In the genomic region with DNA sequence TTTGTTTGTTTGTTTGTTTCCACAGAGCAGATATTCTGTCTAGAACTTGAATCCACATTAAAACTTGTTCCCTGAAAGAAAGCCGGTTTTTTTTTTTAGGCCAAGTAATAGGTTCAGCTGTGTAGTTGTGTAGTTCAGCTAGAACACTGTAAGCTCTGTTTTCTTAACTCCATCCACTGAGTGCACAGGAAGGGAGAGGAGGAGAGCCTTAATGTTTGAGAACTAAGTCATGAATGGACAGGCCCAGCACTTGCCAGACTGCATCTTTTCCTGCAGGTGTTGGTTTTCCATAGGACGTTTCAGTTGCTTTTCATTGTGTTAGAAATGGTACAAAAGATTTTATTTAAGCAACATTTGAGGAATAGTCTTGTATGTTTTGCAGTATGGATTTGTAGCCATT, we compare ENCODE assay signal across 22 mouse cellular contexts. TPM values are rescaled to one million over a fixed set of nuclear protein-coding genes. Genes with fewer than 3 reads are reported as not detected.
A peak's percentile ranks its signal among the peaks of the same experiment; 100 is the strongest.
DNase-seq lines count a peak whose midpoint lies in the region; ATAC-seq and TF ChIP-seq lines count a peak whose summit lies in the region.
"Had no signal": no experiment of that assay in that cellular context is flagged by ENCODE, and none has a peak within 500 bp of the region (broad histone marks: within the 10 kb centered on the region; RNA-seq: fewer than 3 reads in every experiment).

No protein-coding gene starts in this region.

- ATAC-seq in embryonic facial prominence, embryonic 11.5 days (replicated peaks; ENCODE audit: insufficient number of reproducible peaks, low FRiP score, low TSS enrichment, low read depth): no peak
- ATAC-seq in neural tube, embryonic 15.5 days (ENCODE audit: low FRiP score): no peak
- ATAC-seq: activated CD4-positive, CD25-positive, alpha-beta regulatory T cell, adult 4 months; forebrain, embryonic 13.5 days; forebrain, embryonic 16.5 days; intestine, embryonic 15.5 days had no signal

- H3K27ac ChIP-seq in embryonic facial prominence, embryonic 11.5 days (replicated peaks; ENCODE audit: low read depth, low read length): no peak overlapping the region
- no peak overlapping the region for H3K27ac ChIP-seq in embryonic facial prominence, embryonic 10.5 days (replicated peaks)
- H3K27ac ChIP-seq in layer of hippocampus, adult 2 months: peak overlapping the region; percentile 56
- H3K27ac ChIP-seq in neural tube, embryonic 15.5 days (replicated peaks): no peak overlapping the region
- H3K27ac ChIP-seq: embryonic facial prominence, embryonic 15.5 days; forebrain, embryonic 13.5 days; heart, adult 2 months; heart, embryonic 10.5 days; heart, embryonic 13.5 days; hindbrain, embryonic 15.5 days; intestine, embryonic 15.5 days had no signal

- H3K27me3 ChIP-seq in embryonic facial prominence, embryonic 11.5 days (ENCODE audit: control insufficient read depth, insufficient read depth, low read length): no peaks in the 10 kb centered on the region
- no peaks in the 10 kb centered on the region for H3K27me3 ChIP-seq in embryonic facial prominence, embryonic 10.5 days (replicated peaks; ENCODE audit: low read depth, poor library complexity, severe bottlenecking)
- H3K27me3 ChIP-seq in neural tube, embryonic 15.5 days (replicated peaks): no peaks in the 10 kb centered on the region
- H3K27me3 ChIP-seq: embryonic facial prominence, embryonic 15.5 days; forebrain, embryonic 13.5 days; heart, embryonic 13.5 days; hindbrain, embryonic 15.5 days; intestine, embryonic 15.5 days had no signal

- H3K9me3 ChIP-seq in embryonic facial prominence, embryonic 11.5 days (replicated peaks; ENCODE audit: control insufficient read depth, low read length): no peaks in the 10 kb centered on the region
- H3K9me3 ChIP-seq in embryonic facial prominence, embryonic 10.5 days: no peaks in the 10 kb centered on the region
- H3K9me3 ChIP-seq in neural tube, embryonic 15.5 days (replicated peaks): no peaks in the 10 kb centered on the region
- H3K9me3 ChIP-seq: embryonic facial prominence, embryonic 15.5 days; forebrain, embryonic 13.5 days; heart, embryonic 10.5 days; heart, embryonic 13.5 days; hindbrain, embryonic 15.5 days; intestine, embryonic 15.5 days had no signal

- H3K4me2 ChIP-seq in embryonic facial prominence, embryonic 11.5 days (ENCODE audit: low read depth, low read length): no peak overlapping the region
- no peak overlapping the region for H3K4me2 ChIP-seq in neural tube, embryonic 15.5 days
- H3K4me2 ChIP-seq: embryonic facial prominence, embryonic 15.5 days; forebrain, embryonic 13.5 days; heart, embryonic 13.5 days; hindbrain, embryonic 15.5 days; intestine, embryonic 15.5 days had no signal

- H3K9ac ChIP-seq in embryonic facial prominence, embryonic 11.5 days (replicated peaks; ENCODE audit: low read length): no peak overlapping the region
- no peak overlapping the region for H3K9ac ChIP-seq in neural tube, embryonic 15.5 days (replicated peaks)
- H3K9ac ChIP-seq: embryonic facial prominence, embryonic 15.5 days; forebrain, embryonic 13.5 days; heart, embryonic 13.5 days; hindbrain, embryonic 15.5 days; intestine, embryonic 15.5 days had no signal

- TF ChIP-seq CTCF in layer of hippocampus, adult 2 months (conservative IDR thresholded peaks at IDR 0.05): no peak
- no peak for TF ChIP-seq CTCF in brain, embryonic 14.5 days (IDR thresholded peaks at IDR 0.05; ENCODE audit: borderline replicate concordance, extremely low read depth, insufficient read depth, insufficient read length)

- TF ChIP-seq POLR2A in brain, embryonic 14.5 days (IDR thresholded peaks at IDR 0.05; ENCODE audit: borderline replicate concordance, extremely low read depth, insufficient read depth, insufficient read length, poor library complexity, severe bottlenecking): no peak

- H3K4me1 ChIP-seq in embryonic facial prominence, embryonic 11.5 days (ENCODE audit: control insufficient read depth, insufficient read depth, low read length): no peaks in the 10 kb centered on the region
- H3K4me1 ChIP-seq in embryonic facial prominence, embryonic 10.5 days: peaks cover 13% of the 10 kb centered on the region
- H3K4me1 ChIP-seq in neural tube, embryonic 15.5 days: peaks cover 9% of the 10 kb centered on the region; the same call in 1 of the 2 replicates
- H3K4me1 ChIP-seq: intestine, embryonic 15.5 days had no signal

- whole genome bisulfite sequencing in embryonic facial prominence, embryonic 11.5 days: 41% methylated on average over 2 of the region's 2 CpGs
- WGBS in embryonic facial prominence, embryonic 10.5 days: 57% methylated on average over 2 of the region's 2 CpGs
- 67% methylated on average over 2 of the region's 2 CpGs for WGBS in neural tube, embryonic 15.5 days

- H3K4me3 ChIP-seq in embryonic facial prominence, embryonic 11.5 days (ENCODE audit: low read depth, low read length): no peak overlapping the region
- no peak overlapping the region for H3K4me3 ChIP-seq in embryonic facial prominence, embryonic 10.5 days
- no peak overlapping the region for H3K4me3 ChIP-seq in layer of hippocampus, adult 2 months
- no peak overlapping the region for H3K4me3 ChIP-seq in neural tube, embryonic 15.5 days (replicated peaks)
- H3K4me3 ChIP-seq: embryonic facial prominence, embryonic 15.5 days; forebrain, embryonic 13.5 days; heart, adult 2 months; heart, embryonic 10.5 days; heart, embryonic 13.5 days; hindbrain, embryonic 15.5 days; intestine, embryonic 15.5 days had no signal

- H3K36me3 ChIP-seq in embryonic facial prominence, embryonic 11.5 days (replicated peaks; ENCODE audit: control insufficient read depth, insufficient read depth, low read depth, low read length): no peaks in the 10 kb centered on the region
- no peaks in the 10 kb centered on the region for H3K36me3 ChIP-seq in embryonic facial prominence, embryonic 10.5 days (replicated peaks)
- H3K36me3 ChIP-seq in neural tube, embryonic 15.5 days: no peaks in the 10 kb centered on the region
- H3K36me3 ChIP-seq: embryonic facial prominence, embryonic 15.5 days; heart, embryonic 10.5 days; heart, embryonic 13.5 days; hindbrain, embryonic 15.5 days; intestine, embryonic 15.5 days had no signal

- DNase-seq in embryonic facial prominence, embryonic 11.5 days (ENCODE audit: low spot score): peak; percentile 28
- DNase-seq in embryonic facial prominence, embryonic 10.5 days (ENCODE audit: low spot score): no peak
- DNase-seq in layer of hippocampus, adult 2 months (ENCODE audit: low spot score in 2 of 2): no peak
- DNase-seq in layer of hippocampus, adult 18-20 months (ENCODE audit: low spot score in 2 of 2): no peak
- DNase-seq in brain, embryonic 14.5 days (ENCODE audit: low read depth): peak; percentile 23
- DNase-seq in forelimb bud, embryonic 11.5 days (ENCODE audit: low read depth, low spot score): peak; percentile 39
- DNase-seq: adrenal gland, adult 8-10 months; adrenal gland, postnatal 25 days; cerebellum, adult 18-20 months; cerebellum, adult 9-10 months; cerebellum, postnatal 14 days; gastrocnemius, postnatal 36 days; heart, adult 2 months had no signal

RNA-seq across cellular contexts. Expression of gene Reep3, which starts 47.5 kb away (rescaled TPM):
- polyA plus RNA-seq in embryonic facial prominence, embryonic 11.5 days (2014; fragmentation: Nextera tagmentation; extraction: Ambion mirVana): 27.2 and 29.3 TPM in 2 replicates
- polyA plus RNA-seq in embryonic facial prominence, embryonic 10.5 days (2016; fragmentation: Nextera tagmentation; extraction: Ambion mirVana): 23.7 and 24.6 TPM in 2 replicates
- 10 to 100 TPM; 18.3 to 21.9 TPM for total RNA-seq in layer of hippocampus, adult 2 months (2021)
- total RNA-seq in layer of hippocampus, adult 18-20 months (2021): 10 to 100 TPM; 18.0 to 20.6 TPM
- 26.5 and 34.8 TPM in 2 replicates for polyA plus RNA-seq in brain, embryonic 14.5 days (2012; rRNA removed)
- polyA plus RNA-seq in neural tube, embryonic 15.5 days (2015; fragmentation: Nextera tagmentation; extraction: Ambion mirVana): 34.5 and 35.9 TPM in 2 replicates

RNA-seq across cellular contexts. Expression of gene Jmjd1c, which starts 48.3 kb away (rescaled TPM):
- polyA plus RNA-seq in embryonic facial prominence, embryonic 11.5 days (2014; fragmentation: Nextera tagmentation; extraction: Ambion mirVana): 44.5 and 46.9 TPM in 2 replicates
- polyA plus RNA-seq in embryonic facial prominence, embryonic 10.5 days (2016; fragmentation: Nextera tagmentation; extraction: Ambion mirVana): 33.1 and 34.9 TPM in 2 replicates
- 100 to 1,000 TPM; 106 to 111 TPM for total RNA-seq in layer of hippocampus, adult 2 months (2021)
- 100 to 1,000 TPM in 1 of 2 experiments, 10 to 100 TPM in 1; 86.0 to 101 TPM for total RNA-seq in layer of hippocampus, adult 18-20 months (2021)
- 29.1 and 42.4 TPM in 2 replicates for polyA plus RNA-seq in brain, embryonic 14.5 days (2012; rRNA removed)
- polyA plus RNA-seq in neural tube, embryonic 15.5 days (2015; fragmentation: Nextera tagmentation; extraction: Ambion mirVana): 43.8 and 50.7 TPM in 2 replicates

Comparison
In these comparisons a context has a peak if more than half of its experiments do, and no peak if none do; other contexts are left out.
1. DNase-seq: peak in embryonic facial prominence, embryonic 11.5 days (single experiment), brain, embryonic 14.5 days (single experiment) and forelimb bud, embryonic 11.5 days (single experiment); none in embryonic facial prominence, embryonic 10.5 days (single experiment), layer of hippocampus, adult 2 months (0 of 2) and layer of hippocampus, adult 18-20 months (0 of 2).